Mouse (Mus musculus): ENCODE results near the gene Trappc2. TPM values are rescaled to one million over a fixed set of nuclear protein-coding genes. Genes with fewer than 3 reads are reported as not detected.

Trappc2 gene
- polyA plus RNA-seq, 1 experiment: not detected

- Histone ChIP-seq H3K27ac (ENCODE audit: insufficient read depth, low read depth, low read length) (no peak overlapping the region), H3K4me1 (ENCODE audit: control insufficient read depth, insufficient read depth, low read length) (no peaks in the 10 kb centered on the region), H3K4me3 (ENCODE audit: insufficient read depth, low read depth, low read length) (no peak overlapping the region)
- 96% methylated on average over 1 of the region's 1 CpGs for WGBS
- TF ChIP-seq POLR2A (IDR thresholded peaks at IDR 0.05; ENCODE audit: insufficient read depth, low read depth, low read length): no peak
Measured at GRCm38 (mm10) chrX:166455525-166455924, 15.2 kb downstream of the Trappc2 start.

DNA sequence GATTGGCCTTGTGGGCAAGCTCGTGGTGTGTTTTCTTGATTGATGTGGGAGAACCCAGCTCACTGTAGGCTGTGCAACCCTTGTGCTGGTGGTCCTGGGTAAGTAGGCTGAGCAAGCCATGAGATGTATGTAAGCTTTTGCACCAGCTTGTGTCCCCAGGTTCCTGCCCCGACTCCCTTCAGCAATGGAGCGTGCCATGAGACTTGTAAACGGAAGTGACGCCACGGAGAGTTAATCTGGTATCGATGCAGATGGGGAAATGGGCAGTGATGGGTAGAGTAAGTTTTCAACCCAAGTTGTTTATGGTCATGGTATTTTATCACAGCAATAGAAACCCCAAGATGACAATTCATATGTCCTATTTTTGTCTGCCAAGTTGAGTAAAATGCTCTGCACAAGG lies 27.9 kb downstream of the Trappc2 start:
- no peak for TF ChIP-seq POLR2A (IDR thresholded peaks at IDR 0.05; ENCODE audit: insufficient read depth, low read depth, low read length)
- TF ChIP-seq CTCF (IDR thresholded peaks at IDR 0.05; ENCODE audit: insufficient read depth, low read depth, low read length): no peak
- H3K27ac ChIP-seq (ENCODE audit: insufficient read depth, low read depth, low read length): no peak overlapping the region
- H3K4me1 ChIP-seq (ENCODE audit: control insufficient read depth, insufficient read depth, low read length): no peaks in the 10 kb centered on the region
- H3K4me3 ChIP-seq (ENCODE audit: insufficient read depth, low read depth, low read length): no peak overlapping the region
- 93% methylated on average over 7 of the region's 7 CpGs for WGBS

DNA sequence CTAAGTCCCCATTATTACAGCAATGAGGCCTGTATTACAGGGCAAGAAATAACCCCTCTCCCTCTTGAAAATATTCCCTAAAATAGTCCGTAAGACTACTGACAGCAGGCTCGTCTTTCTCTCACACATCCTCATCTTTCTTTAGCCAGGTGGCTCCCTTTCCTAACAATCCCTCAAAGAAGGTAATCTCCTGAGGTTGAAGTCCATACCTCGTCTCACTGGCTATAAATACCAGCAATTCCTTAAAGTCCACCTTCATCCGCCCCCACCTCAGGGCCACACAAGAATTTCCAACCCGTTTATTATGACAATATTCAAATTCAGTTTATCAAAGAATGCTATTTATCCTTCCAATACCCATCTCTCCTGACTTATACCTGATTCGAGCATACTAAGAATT lies 32.2 kb downstream of the Trappc2 start:
- no peak overlapping the region for H3K4me3 ChIP-seq (ENCODE audit: insufficient read depth, low read depth, low read length)
- whole genome bisulfite sequencing: 85% methylated on average over 6 of the region's 6 CpGs
- H3K27ac ChIP-seq (ENCODE audit: insufficient read depth, low read depth, low read length): no peak overlapping the region
- no peaks in the 10 kb centered on the region for H3K4me1 ChIP-seq (ENCODE audit: control insufficient read depth, insufficient read depth, low read length)
- no peak for TF ChIP-seq CTCF (IDR thresholded peaks at IDR 0.05; ENCODE audit: insufficient read depth, low read depth, low read length)
- TF ChIP-seq POLR2A (IDR thresholded peaks at IDR 0.05; ENCODE audit: insufficient read depth, low read depth, low read length): no peak

DNA sequence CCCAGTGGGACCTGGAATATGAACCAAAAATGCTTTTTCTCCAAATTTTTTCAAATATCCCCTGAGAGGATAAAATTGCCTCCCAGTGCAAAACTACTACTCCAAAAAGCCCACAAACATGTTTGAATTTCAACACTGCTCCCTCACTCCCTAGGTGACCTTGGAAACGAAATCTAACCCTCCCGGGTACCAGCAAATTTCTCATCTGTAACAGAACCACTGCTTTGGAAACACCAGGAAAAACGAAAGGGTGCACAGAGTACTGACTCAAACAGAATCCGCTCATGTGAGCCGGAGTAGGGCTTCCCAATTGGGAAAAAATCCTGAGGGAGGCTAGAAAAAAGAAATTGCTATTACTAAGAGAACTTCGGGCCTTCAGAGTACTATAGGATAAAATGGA lies 37.0 kb downstream of the Trappc2 start:
- no peaks in the 10 kb centered on the region for H3K4me1 ChIP-seq (ENCODE audit: control insufficient read depth, insufficient read depth, low read length)
- no peak overlapping the region for H3K27ac ChIP-seq (ENCODE audit: insufficient read depth, low read depth, low read length)
- no peak for TF ChIP-seq POLR2A (IDR thresholded peaks at IDR 0.05; ENCODE audit: insufficient read depth, low read depth, low read length)
- WGBS: 26% methylated on average over 6 of the region's 6 CpGs
- H3K4me3 ChIP-seq (ENCODE audit: insufficient read depth, low read depth, low read length): no peak overlapping the region

DNA sequence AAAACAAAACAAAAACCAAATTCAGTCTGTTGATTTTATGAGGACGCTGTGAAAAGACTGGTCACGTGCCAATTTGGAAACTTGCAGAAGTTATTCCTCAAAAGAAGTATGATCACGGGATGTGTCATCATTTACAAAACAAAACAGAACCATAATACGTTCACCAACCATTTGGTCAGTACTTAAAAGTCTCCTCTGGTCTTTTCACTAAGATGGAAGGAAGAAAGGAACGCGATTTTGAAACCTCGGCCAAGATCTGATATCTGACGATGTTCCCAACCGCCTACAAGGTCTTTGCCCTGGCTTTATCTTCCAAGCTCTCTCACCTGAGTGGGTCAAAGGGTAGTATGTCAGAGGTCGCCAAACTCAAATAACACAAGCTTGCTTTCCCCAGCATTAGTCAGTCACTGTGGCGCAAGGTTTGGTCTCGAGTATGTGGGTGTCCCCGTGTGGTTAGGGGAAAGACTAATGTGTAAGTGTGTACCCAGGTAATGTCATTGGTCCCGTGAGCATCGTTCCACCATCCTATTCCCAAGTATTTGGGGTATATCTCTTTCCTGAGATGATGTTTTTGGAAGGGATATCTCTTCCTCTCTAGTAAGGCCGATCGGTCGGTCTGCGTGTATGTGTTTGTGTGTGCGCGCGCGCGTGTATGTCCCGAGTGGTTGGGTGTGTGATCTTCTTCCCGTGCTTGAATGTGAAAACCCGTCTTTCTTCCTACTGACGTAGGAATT lies 38.4 kb downstream of the Trappc2 start:
- TF ChIP-seq POLR2A (IDR thresholded peaks at IDR 0.05; ENCODE audit: insufficient read depth, low read depth, low read length) (no peak), CTCF (IDR thresholded peaks at IDR 0.05; ENCODE audit: insufficient read depth, low read depth, low read length) (no peak)
- peak overlapping the region; percentile 87; the same call in 1 of the 2 replicates for H3K27ac ChIP-seq (ENCODE audit: insufficient read depth, low read depth, low read length)
- H3K4me1 ChIP-seq (ENCODE audit: control insufficient read depth, insufficient read depth, low read length): no peaks in the 10 kb centered on the region
- peak overlapping the region; percentile 98 for H3K4me3 ChIP-seq (ENCODE audit: insufficient read depth, low read depth, low read length)
- WGBS: 25% methylated on average over 28 of the region's 28 CpGs

DNA sequence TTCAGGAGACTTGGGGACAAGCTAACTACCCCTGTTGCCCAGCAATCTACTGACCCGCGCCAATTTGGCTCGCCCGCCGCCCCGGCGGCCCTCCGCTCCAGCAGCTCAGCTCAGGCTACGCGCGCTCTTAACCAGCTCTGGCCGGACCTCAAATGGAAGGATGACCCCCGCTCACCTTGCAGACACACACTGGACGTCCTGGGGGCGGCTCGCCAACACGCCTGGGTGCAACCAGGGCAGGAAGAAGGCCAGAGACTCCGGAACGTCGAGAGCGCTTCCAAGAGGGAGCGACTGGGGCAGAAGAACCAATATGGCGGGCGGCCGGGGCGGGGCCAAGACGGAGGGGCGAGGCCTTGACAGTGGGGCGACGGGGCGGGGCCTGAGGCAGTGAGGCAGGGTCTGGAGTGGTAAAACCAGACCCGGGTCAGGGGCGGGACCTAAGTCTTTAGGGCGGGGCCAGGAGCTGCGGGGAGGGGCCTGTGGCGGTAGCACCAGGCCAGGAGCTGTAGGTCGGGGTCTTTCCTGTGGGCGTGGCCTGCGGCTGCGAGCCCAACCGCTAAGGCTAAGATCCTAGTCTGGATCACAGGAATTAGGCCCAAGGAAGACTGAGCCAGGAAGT lies 39.1 kb downstream of the Trappc2 start, which contains the start of gene Rab9:
Gene Rab9, minus strand, starts transcription at position 503 of the 619 bp plus-strand sequence.
- peak within 1 kb of the TSS; percentile 98 for H3K4me3 ChIP-seq (ENCODE audit: insufficient read depth, low read depth, low read length)
- TF ChIP-seq CTCF (IDR thresholded peaks at IDR 0.05; ENCODE audit: insufficient read depth, low read depth, low read length) (no peak), POLR2A (IDR thresholded peaks at IDR 0.05; ENCODE audit: insufficient read depth, low read depth, low read length) (peak; percentile 68)
- no peaks in the 10 kb centered on the region for H3K4me1 ChIP-seq (ENCODE audit: control insufficient read depth, insufficient read depth, low read length)
- peak within 1 kb of the TSS; percentile 87 for H3K27ac ChIP-seq (ENCODE audit: insufficient read depth, low read depth, low read length)
- WGBS: 21% methylated on average over 41 of the region's 41 CpGs

- H3K4me3 ChIP-seq (ENCODE audit: insufficient read depth, low read depth, low read length): no peak overlapping the region
- WGBS: 81% methylated on average over 2 of the region's 2 CpGs
- no peak for TF ChIP-seq CTCF (IDR thresholded peaks at IDR 0.05; ENCODE audit: insufficient read depth, low read depth, low read length)
- no peak for TF ChIP-seq POLR2A (IDR thresholded peaks at IDR 0.05; ENCODE audit: insufficient read depth, low read depth, low read length)
- no peak overlapping the region for H3K27ac ChIP-seq (ENCODE audit: insufficient read depth, low read depth, low read length)
- no peaks in the 10 kb centered on the region for H3K4me1 ChIP-seq (ENCODE audit: control insufficient read depth, insufficient read depth, low read length)
Measured at GRCm38 (mm10) chrX:166495052-166495451, 54.7 kb downstream of the Trappc2 start.

DNA sequence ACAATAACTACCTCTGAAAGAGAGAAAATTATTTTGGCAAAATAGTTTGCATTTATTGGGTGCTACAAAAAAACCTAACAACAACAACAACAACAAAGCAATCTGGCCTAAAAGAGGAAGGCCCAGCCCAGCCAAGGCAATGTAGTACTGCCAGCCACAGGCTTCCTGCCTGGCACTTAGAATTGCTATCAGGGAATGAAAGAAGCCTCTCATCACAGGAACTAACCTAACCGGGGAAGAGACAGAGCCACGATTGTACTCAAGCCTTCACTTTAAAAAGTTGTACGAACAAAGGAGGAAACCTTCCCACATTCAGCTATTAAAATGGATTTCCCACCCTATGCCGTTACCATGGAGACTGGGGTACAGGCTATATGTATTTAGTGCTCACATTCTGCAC lies 57.4 kb downstream of the Trappc2 start:
- no peak overlapping the region for H3K27ac ChIP-seq (ENCODE audit: insufficient read depth, low read depth, low read length)
- TF ChIP-seq POLR2A (IDR thresholded peaks at IDR 0.05; ENCODE audit: insufficient read depth, low read depth, low read length): no peak
- no peak for TF ChIP-seq CTCF (IDR thresholded peaks at IDR 0.05; ENCODE audit: insufficient read depth, low read depth, low read length)
- no peak overlapping the region for H3K4me3 ChIP-seq (ENCODE audit: insufficient read depth, low read depth, low read length)
- H3K4me1 ChIP-seq (ENCODE audit: control insufficient read depth, insufficient read depth, low read length): no peaks in the 10 kb centered on the region
- WGBS: 38% methylated on average over 4 of the region's 4 CpGs

- H3K4me3 ChIP-seq (ENCODE audit: insufficient read depth, low read depth, low read length): no peak overlapping the region
- TF ChIP-seq POLR2A (IDR thresholded peaks at IDR 0.05; ENCODE audit: insufficient read depth, low read depth, low read length) (no peak), CTCF (IDR thresholded peaks at IDR 0.05; ENCODE audit: insufficient read depth, low read depth, low read length) (no peak)
- H3K27ac ChIP-seq (ENCODE audit: insufficient read depth, low read depth, low read length): no peak overlapping the region
- no peaks in the 10 kb centered on the region for H3K4me1 ChIP-seq (ENCODE audit: control insufficient read depth, insufficient read depth, low read length)
- 92% methylated on average over 1 of the region's 1 CpGs for WGBS
Measured at GRCm38 (mm10) chrX:166499496-166500190, 59.3 kb downstream of the Trappc2 start.

Other genes with a start within 250 kb of the Trappc2 start
- 307 and 403 TPM in 2 replicates for gene Gpm6b, start 201.7 kb upstream of the Trappc2 start, polyA plus RNA-seq (2012; ENCODE audit: insufficient read depth, insufficient read length, low replicate concordance, missing spikeins)
- gene Ofd1, start 130 bp downstream of the Trappc2 start, polyA plus RNA-seq (2012; ENCODE audit: insufficient read depth, insufficient read length, low replicate concordance, missing spikeins): not detected in 2 replicates
- gene Rab9, start 39.3 kb downstream of the Trappc2 start, polyA plus RNA-seq (2012; ENCODE audit: insufficient read depth, insufficient read length, low replicate concordance, missing spikeins): not detected in 2 replicates
- gene Tceanc, start 78.0 kb downstream of the Trappc2 start, polyA plus RNA-seq (2012; ENCODE audit: insufficient read depth, insufficient read length, low replicate concordance, missing spikeins): not detected in 2 replicates
- not detected in 2 replicates for gene Egfl6, start 145.1 kb downstream of the Trappc2 start, polyA plus RNA-seq (2012; ENCODE audit: insufficient read depth, insufficient read length, low replicate concordance, missing spikeins)